Mouse (Mus musculus) erythroid progenitor cell, adult 5-6 weeks (primary cell): ENCODE data around the gene Zc3h6. TPM values are rescaled to one million over a fixed set of nuclear protein-coding genes. Genes with fewer than 3 reads are reported as not detected.
"Not testable (repeated sequence)": the region's sequence is repeated elsewhere in the genome, so short reads cannot be mapped to it uniquely, and the experiment has no call there.

ENCODE experiments used
- ATAC-seq: replicated peaks from 2 replicates; pipeline ENCODE4 v1.8.0; 2016; ENCODE audit warnings: moderate number of reproducible peaks, mild to moderate bottlenecking, moderate TSS enrichment, inconsistent platforms; ENCODE audit not compliant: poor library complexity, low FRiP score, severe bottlenecking
- total RNA-seq, 2 experiments: library from RNA; stranded (forward) in 1 of 2; stranded (reverse) in 1 of 2; fragments of 150-400 nt in 1 of 2; fragments of 186-747, 209-891 nt in 1 of 2; gene quantifications; 2 replicates each; pipeline versions ENCODE4 v1.2.3 to v1.2.4; 2015 to 2017; ENCODE audit warnings: low replicate concordance in 2 of 2

Zc3h6 gene
- total RNA-seq (2015; ENCODE audit: low replicate concordance) (3.8 and 7.9 TPM in 2 replicates), total RNA-seq (2017; ENCODE audit: low replicate concordance) (3.2 and 4.9 TPM in 2 replicates)

DNA sequence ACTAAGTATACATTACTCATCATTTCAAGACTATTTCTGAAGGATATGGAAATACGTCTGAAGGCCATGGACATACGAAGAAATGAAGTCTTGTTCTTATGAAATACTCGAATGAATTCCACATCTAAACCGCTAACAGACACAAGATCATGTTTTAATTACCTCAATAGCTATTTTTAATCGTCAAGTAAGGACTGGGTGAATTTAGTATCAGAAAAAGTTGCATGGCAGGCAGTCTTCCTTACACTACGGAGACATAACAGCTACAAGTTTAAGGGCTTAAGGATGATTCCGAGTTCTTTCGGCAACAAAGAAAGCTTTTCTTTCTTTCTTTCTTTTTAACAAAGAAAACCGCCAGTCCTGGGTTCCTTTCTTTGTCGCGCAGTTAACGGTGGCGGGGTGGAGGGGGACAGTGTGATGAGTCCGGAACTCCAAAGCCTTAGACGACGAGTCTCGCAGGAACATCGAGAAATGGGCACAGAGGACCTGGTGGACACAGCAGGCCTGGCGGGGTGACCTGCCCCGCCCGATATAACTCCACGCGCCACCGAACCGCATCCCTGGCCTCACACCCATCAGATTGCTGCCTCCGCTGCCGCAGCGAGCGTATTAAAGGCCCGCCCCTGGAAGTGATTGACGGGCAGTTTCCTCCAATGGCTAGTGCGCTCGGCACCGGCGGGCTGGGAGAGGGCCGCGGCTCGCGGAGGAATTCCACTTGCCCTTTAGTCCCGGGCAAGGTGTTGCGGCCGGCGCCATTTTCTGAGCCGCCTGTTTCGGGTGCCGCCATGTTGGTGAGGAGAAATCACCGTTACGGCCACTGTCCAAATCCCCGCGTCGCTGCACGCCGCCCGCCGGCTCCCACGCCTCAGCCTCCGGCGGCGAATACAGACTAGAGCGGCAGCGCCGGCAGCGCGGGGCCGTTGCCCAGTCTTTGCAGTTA lies at the start of gene Zc3h6:
Gene Zc3h6, plus strand, starts transcription at position 762 of the 940 bp plus-strand sequence.
- ATAC-seq = peak; percentile 98

DNA sequence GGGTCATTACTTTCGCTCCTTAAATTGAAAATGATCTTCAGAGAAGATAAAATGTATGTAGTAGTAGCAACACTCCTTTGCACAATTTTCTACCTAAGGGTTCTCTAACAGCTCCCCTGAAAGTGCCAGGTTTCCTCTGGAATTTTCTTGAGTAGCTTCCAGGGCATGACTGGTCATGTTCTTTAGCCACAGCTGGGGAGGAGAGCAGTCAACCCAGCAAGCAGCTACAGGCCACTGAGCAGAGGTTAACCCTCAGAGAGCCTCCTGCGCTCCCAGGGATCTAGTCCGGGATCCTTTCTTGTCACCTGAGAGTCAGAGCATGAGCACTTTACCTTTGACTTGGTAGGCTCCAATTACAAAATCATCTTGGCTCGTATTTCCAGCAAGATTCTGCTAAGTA lies 42.4 kb upstream of the Zc3h6 start:
- no peak for ATAC-seq

DNA sequence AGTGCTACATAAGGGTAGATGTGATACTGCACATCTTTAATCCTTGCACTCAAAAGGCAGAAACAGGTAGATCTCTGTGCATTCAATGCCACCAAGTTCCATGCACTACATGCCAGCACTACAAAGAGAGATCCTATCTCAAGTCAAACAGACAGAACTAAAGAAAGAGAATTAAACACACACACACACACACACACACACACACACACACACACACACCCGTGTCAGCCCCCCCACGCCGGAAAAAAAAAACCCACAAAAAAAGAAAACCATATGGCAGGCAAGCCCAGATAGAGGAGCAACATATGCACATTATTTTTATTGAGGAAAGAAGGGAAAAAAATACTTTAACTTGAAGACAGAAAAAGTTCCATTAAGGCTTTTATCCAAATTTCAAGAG lies 38.8 kb upstream of the Zc3h6 start:
- ATAC-seq = no peak

DNA sequence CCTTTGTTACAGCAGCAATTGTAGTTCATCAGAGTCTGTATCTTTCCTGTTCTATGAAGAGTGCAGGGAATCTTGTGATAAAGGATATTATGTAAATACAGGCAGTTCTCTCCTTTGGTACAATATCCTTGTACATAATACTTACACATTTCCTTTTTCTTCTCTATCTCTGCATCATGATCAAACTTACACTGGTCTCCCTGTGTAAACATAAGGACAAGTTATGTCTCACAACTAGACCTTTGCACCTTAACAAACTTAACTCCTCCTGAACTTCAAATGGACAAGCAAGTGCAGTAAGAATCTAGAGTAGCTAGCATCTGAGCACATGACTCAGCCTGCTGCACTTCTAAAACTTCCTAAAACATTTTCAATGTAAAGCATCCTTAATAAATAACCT lies 36.5 kb upstream of the Zc3h6 start:
- ATAC-seq = no peak

DNA sequence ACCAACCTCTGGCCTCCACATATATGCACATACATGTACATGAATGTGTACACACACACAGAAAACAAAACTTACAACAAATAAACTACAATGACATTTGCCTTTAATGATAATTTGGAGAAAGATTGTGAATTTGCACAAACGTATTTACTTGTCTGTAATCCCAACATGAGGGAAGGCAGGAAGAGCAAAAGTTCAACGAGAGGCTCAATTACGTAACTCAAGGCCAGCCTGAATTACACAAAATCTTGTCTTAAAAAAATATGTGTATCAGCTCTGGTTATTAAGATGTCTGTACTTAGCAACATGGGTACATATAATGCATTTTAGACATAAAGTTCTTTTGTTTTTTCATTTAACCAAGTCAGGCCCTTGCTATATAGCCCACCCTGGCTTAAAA lies 30.9 kb upstream of the Zc3h6 start:
- no peak for ATAC-seq

DNA sequence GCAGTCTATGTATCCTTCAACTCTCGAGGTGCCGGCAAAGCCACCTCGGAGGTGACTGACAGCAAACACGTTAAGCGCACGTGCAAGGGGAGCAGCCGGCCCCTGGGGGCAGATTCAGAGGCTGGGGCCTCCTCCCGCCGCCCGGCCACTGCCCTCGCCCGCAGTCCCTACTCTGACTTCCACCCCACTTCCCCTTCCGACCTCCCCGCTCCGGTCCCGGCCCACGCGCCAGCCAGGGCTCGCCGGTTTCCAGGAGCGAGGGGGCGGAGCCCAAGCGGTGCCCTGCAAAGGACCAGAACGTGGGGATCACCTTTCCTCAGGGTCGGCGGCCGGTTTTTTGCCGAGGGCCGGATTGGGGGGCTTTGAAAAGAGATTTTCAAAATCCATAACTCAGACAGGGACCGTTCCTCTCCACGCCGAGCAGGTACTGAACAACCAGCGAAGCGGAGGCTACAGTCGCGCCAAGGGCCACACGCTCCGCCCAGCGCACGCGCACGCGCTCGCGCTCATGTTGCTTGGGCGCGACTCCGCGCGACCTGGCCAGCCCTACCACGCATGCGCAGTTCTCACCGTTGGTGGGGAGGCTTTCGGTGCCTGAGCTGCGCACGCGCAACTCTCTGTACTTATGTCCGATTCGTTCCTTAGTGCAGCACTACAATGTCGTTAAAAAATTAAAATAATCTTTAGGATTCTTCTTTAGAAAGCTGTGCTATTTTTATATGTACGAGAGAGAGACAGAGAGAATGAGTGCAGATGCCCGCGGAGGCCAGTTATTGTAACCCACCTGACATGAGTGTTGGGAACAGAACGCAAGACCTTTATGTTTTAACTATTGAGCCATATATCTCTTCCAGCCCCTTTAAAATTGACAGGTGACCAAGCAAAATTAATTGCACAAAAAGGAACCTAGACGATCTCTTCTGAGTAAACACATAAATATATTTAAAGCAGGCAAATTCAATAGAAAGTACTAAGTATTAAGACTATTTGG lies 23.4 kb upstream of the Zc3h6 start, which contains the start of gene Zc3h8:
Gene Zc3h8, minus strand, starts transcription at position 540 of the 991 bp plus-strand sequence.
- peak; percentile 98 for ATAC-seq

DNA sequence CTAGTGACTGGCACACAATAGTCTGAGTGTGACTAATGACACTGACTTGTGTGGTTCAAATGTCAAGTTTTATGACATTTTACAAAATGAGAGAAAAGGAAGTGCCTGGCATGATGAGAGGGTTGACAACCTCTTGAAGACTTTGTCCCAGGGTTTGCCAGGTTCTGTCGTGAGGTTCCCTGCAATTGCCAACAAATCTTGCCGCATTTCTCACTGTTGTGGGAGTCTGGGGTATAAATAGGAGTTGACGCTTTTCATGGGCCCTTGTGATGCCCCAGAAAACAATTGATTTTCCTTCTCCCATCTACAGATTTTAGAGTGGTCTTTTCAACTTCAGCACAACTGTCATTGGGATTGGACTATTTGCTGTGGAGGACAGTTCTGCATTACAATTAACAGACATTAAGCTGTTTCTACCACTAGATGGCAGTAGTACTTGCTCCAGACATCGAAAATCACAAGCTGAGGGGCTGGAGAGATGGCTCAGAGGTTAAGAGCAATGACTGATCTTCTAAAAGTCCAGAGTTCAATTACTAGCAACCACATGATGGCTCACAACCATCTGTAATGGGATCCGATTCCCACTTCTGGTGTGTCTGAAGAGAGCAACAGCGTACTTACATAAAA lies 19.1 kb upstream of the Zc3h6 start:
- ATAC-seq = no peak

DNA sequence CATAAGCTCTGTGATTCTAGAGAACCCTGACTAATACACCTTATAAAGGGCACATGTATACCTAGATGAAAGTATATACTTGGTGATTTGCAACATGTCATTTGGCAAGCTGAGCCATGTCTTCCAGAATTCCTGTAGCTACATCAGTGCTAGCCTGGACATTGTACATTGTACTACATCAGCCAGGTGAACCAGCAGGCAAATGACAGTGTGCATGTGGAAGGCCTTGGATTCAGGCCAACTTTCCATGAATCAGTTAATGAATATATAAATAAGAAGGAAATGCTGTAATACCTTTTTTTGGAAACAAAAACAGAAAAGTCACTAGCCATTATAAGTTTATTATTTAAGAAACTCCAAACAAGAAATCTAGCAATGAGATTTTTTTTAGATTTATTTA lies 13.0 kb upstream of the Zc3h6 start:
- no peak for ATAC-seq

DNA sequence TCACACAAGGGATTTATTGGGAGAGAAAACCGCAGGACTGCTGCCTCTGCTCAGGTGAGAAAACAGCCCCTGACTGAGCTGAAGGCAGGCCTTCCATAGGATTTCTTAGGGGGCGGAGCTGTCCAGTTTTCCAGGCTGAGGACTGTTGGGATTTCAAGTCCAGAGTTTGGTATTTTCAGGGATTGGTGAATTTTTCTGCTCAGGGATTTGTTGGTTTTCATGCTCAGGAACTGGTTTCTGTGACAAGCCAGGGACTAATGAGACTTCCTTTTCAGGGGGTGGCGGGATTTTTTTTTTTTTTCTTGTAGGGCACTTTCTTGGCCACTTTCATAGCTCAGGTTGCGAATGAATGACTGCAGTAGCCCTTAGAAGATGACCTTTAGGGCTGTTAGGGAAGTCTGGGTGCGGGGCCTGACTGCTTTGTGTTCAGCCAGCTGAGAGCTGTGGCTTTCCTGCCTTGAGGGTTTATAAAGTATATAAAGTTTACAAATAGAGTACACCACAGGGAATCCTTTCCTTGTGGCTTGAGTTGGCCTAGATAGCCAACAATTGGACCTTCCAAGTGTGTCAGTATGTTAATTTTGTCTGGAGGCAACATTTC lies 1.6 kb upstream of the Zc3h6 start:
- no peak for ATAC-seq

DNA sequence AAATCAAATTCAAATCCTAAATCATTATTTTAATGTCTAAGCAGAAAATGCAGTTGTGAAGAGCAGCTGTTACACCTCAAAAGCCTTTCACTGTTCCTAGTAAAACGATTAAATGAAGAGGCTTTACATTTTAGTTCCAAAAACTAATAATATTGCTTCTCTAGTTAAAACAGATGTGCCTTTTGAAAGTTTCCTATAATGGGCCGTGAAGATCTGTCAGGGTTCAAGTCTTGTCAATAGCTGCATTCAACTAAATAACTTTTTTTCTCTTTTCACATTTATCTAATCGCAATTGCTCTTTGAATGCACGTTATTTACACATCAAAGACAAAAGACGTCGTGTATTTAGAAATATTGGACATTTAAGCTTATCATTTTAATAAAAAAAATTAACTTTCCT lies 966 bp upstream of the Zc3h6 start:
- no peak for ATAC-seq

DNA sequence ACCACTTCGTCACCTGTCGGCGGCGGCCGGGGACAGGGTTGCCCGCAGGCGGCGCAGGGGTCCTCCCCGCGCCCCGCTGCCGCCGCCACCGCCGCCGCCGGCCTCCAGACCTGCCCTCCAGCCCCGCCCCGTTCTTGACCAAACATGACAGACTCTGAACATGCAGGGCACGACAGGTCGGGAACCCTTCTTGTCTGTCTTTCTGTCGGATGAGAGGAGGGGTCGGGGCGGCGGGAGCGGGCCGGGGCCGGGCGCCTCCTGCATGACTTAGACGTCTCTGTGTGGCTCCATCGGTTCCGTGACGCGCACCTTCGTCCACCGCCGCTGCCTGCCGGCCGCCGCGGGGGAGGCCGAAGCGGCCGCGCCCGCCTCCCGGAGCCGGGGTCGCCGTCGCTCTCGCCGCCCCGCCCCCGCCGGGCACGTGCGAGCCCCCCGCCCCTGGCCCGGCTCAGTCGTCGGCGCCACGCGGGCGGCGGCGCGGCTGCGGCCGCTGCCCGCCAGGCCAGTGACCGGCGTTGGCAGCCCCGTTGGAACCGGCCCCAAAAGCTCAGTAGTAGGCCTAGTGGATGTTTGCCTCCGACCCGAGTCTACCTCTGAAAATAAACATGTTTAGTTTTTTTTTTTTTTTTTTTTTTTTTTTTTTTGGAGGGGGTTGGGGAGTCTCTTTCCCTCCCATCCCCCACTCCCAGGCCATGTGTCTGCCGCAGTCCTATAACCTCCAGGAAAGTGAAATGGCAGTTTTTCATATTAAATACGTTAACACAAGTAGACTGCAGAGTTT lies 649 bp downstream of the Zc3h6 start, which contains the start of gene Gm10762:
Gene Gm10762, minus strand, starts transcription at position 65 of the 781 bp plus-strand sequence.
- peak; percentile 53 for ATAC-seq

DNA sequence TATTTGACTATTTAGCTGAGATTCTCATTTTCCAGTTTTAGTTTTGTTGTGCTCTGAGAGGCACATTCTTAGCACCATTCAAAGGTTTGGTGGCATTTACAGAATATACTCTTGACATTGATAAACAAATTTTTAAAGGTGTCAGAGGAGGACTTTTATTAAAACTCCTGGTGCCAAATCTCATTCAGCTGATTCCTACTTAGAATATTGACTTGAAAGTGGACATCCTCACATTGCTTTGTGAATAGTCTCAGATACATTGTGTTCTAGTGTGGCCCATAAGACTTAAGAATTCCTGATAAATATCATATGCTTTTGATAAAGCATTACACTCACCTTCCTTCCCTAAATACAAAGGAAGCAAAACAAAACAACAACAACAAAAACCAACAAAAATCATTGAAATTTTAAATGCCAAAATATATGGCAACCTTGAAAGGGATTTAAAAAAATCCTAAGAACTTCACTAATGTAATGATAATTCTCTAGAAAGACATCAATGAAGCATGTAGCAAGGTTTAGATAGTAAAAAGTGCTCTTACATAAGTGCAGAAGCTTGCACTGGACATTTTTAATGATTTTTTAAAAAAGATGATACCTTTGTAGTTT lies 1.4 kb downstream of the Zc3h6 start:
- ATAC-seq = no peak

DNA sequence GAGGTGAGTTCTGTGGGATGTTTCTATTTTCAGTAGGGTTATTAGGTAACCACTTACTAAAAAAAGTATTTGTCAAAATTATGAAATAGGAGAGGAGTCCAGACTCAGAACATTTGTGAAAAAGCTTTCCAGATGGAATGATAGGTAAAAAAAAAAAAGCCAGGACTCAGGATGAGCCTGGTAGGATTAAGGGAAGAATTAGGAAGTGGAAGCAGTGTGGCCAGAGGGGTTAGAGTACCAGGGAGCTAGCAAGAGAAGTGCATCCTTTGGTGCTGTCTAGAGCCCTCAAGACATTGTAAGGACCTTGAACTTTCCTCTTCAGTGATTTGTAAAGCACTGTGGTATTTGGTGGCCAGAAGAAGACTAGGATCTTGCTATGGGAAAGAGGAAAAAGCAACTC lies 5.1 kb downstream of the Zc3h6 start:
- ATAC-seq = no peak

DNA sequence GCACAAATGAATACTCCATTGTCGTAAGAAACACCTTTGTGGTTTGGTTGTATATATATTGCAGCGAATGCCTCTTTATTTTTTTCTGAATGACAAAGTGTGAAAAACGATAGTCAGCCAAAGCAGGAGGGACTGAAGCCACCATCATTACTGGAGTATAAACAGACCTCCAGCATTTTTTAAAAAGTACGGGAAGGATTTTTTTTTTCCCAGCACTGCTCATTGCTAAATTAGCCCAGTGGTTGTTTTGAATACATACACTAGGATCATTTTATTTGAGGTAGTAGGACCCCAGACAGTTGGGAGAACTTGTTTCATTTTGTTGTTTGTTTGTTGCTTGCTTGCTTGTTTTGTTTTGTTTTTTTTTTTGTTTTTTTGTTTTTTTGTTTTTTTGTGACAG lies 8.4 kb downstream of the Zc3h6 start:
- no peak for ATAC-seq

DNA sequence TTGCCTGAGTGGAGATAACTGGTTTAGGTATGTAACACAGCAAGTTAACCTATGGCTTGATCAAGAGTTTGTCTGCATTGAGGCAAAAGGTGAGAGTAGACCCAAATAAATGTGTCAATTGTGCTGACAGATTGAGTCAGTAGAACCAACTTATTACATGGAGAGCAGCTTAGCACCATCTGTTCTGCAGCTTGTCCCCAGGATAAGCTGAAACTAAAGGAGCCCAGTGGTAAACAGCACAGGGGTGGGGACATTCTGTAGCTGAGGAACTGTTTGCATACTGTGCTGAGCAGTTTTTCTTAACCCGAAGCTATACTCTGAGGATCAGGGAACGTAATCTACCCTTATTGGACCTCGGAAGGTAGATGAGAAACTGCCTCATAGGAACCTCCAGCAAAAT lies 17.5 kb downstream of the Zc3h6 start:
- no peak for ATAC-seq

DNA sequence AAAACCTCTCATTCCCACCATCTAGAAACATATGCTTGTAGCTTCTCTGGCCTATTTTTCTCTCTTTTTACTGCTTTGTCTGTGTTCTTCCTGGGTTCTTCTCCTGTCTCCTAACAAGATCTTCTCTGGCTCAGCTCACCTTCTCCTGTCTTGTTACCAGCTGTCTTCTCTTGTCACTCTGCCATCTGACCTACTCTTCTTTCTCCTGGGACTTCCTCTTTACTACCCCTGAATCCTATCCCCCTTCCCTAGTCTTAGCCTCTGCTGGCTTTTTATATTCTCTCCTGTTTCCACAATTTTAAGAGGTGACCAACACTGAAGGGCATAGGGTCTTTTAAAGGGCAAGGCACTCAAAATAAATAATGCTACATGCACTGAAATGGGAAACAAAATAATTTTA lies 37.7 kb downstream of the Zc3h6 start:
- ATAC-seq = no peak

DNA sequence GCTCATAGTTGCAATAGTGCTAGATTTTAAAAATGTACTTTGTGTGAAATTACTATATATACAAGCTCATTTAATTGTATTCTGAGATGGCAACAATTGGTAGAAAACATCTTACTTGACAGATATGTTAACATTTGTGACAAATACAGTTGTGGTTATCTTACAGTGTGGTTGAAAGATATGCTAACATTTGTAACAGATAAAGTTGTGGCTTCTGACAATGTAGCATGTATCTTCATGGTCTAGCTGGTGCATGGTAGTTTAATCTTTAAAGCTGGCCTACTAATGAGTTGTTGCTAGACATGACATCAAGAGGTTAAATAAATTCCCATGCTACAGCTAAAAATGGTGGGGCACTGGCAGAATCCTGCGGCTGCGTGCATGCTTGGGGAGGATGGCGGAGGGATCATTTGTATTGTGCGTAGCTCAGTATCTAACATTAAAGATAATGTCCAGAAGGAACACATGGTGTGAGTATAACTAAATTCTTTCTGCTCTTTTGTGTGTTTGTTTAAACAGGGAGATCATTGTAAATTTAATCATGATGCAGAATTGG lies 39.1 kb downstream of the Zc3h6 start:
- ATAC-seq = no peak

DNA sequence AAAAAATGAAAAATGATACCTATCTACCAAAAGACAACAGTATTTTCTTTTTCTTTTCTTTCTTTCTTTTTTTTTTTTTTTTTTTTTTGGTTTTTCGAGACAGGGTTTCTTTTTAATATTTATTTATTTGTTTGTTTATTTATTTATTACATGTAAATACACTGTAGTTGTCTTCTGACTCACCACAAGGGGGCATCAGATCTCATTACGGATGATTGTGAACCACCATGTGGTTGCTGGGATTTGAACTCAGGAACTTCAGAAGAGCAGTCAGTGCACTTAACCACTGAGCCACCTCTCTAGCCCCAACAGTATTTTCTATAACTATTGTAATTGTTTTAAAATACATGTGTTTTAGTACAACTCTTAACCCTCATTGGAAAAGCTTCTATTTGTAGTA lies 41.7 kb downstream of the Zc3h6 start:
- not testable (repeated sequence) for ATAC-seq
